Mouse (Mus musculus) hindbrain, embryonic 15.5 days (tissue): Measurements from ENCODE around the gene Trim17. TPM values are rescaled to one million over a fixed set of nuclear protein-coding genes. Genes with fewer than 3 reads are reported as not detected.

ENCODE experiments used
- ATAC-seq: fragments of 200-750 bp; cut with Nextera tagmentation; 2 replicates; pipeline ENCODE4 v1.8.0; 2017; ENCODE audit warnings: low read depth, moderate number of reproducible peaks, moderate TSS enrichment; ENCODE audit not compliant: low FRiP score
- H3K27ac ChIP-seq: fragments of 300-500 bp; sonication (generic); replicated peaks from 2 replicates; pipeline ENCODE4 v1.5.1; 2015; ENCODE audit warnings: mild to moderate bottlenecking, inconsistent platforms
- H3K27me3 ChIP-seq: fragments of 300-500 bp; sonication (generic); 2 replicates; pipeline ENCODE4 v1.6.1; 2015; ENCODE audit warnings: control low read depth, inconsistent platforms
- H3K36me3 ChIP-seq: fragments of 300-500 bp; sonication (generic); 2 replicates; pipeline ENCODE4 v1.6.1; 2015; ENCODE audit warnings: control low read depth, inconsistent platforms
- H3K4me1 ChIP-seq: fragments of 300-500 bp; sonication (generic); replicated peaks from 2 replicates; pipeline ENCODE4 v1.6.1; 2015; ENCODE audit warnings: control low read depth, inconsistent platforms
- H3K4me2 ChIP-seq: fragments of 300-500 bp; sonication (generic); 2 replicates; pipeline ENCODE4 v1.6.1; 2015; ENCODE audit warnings: moderate library complexity, mild to moderate bottlenecking, inconsistent platforms
- H3K4me3 ChIP-seq: fragments of 300-500 bp; sonication (generic); 2 replicates; pipeline ENCODE4 v1.5.1; 2015; ENCODE audit warnings: mild to moderate bottlenecking, inconsistent platforms
- H3K9ac ChIP-seq: fragments of 300-500 bp; sonication (generic); 2 replicates; pipeline ENCODE4 v1.6.1; 2015; ENCODE audit warnings: inconsistent platforms
- H3K9me3 ChIP-seq: fragments of 300-500 bp; sonication (generic); 2 replicates; pipeline ENCODE4 v1.6.1; 2016; ENCODE audit warnings: control low read depth, inconsistent platforms
- WGBS: fragments of 180-500 bp; shearing (Covaris S2); methylation state at CpG from one replicate; pipeline ENCODE4 v1.1.7; 2015; 5-methylcytosine and 5-hydroxymethylcytosine counted together
- polyA plus RNA-seq: library from polyadenylated mRNA; unstranded; fragments of >200 nt; fragmentation: Nextera tagmentation; extraction: Ambion mirVana; gene quantifications from 2 replicates; pipeline ENCODE4 v1.2.1, GENCODE M21; 2015

Gene Trim17
- polyA plus RNA-seq, 1 experiment from 2014 or later = 1.4 TPM

GRCm38 (mm10) chr11:58974414-58974813, 19.9 kb downstream of the Trim17 start:
- Histone ChIP-seq H3K9ac (no peak overlapping the region), H3K27me3 (no peaks in the 10 kb centered on the region), H3K9me3 (no peaks in the 10 kb centered on the region), H3K4me3 (no peak overlapping the region), H3K4me2 (no peak overlapping the region), H3K27ac (no peak overlapping the region), H3K4me1 (peaks cover 25% of the 10 kb centered on the region), H3K36me3 (peaks cover 4% of the 10 kb centered on the region; the same call in 1 of the 2 replicates)
- no peak for ATAC-seq
- 84% methylated on average over 3 of the region's 3 CpGs for WGBS

DNA sequence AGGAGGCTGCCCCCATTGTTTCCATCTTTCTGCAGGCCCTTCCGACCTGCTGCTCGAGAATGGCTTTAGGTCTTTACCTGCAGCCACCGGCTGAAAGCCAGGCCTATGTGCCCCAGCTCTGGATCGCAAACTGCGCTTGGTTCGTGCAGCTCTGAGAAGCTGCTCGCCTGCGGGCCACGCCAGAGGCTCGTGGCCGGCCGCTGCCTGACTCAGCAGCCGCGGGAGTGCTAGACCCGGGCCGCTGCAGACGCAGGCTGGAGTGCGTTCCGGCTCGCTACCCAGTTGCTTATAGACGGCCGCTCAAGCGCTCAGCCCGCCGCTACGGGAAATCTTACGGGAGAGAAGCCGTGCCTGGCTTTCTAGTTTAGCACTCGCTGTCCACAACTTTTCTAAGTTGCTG, 22.7 kb downstream of the Trim17 start:
- Histone ChIP-seq H3K4me2 (peak overlapping the region; percentile 95), H3K4me1 (peaks cover 51% of the 10 kb centered on the region), H3K36me3 (no peaks in the 10 kb centered on the region), H3K9ac (peak overlapping the region; percentile 95), H3K27me3 (no peaks in the 10 kb centered on the region), H3K4me3 (peak overlapping the region; percentile 97), H3K27ac (peak overlapping the region; percentile 73), H3K9me3 (no peaks in the 10 kb centered on the region)
- ATAC-seq = no peak
- under 1% methylated on average over 29 of the region's 29 CpGs for WGBS

DNA sequence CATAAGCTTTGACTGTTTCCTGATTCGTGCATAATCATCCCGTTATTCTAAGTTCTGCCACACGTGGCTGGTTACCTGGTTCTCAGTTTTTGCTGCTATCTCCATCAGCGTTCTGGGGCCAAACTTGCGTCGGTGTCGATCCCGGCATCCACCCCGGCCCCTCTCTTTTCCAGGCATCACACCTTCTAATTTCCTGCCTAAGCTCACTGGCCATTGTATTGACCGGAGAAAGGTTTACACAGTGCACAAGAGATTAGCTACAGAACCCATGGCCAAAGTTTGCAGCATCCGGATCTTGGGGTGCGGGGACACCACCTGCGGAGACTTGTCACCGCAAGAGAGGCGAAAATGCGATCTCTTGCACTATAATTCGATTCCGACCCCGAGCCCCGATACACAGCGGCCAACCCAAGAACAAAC, 23.1 kb downstream of the Trim17 start:
- peaks cover 52% of the 10 kb centered on the region for H3K4me1 ChIP-seq
- H3K36me3 ChIP-seq = 0 out of 2 replicates have a peak, but pooled peaks cover 3% of the 10 kb centered on the region
- H3K9ac ChIP-seq = peak overlapping the region; percentile 95
- no peaks in the 10 kb centered on the region for H3K27me3 ChIP-seq
- H3K9me3 ChIP-seq = no peaks in the 10 kb centered on the region
- H3K27ac ChIP-seq = peak overlapping the region; percentile 73
- ATAC-seq = no peak; the same call in 1 of the 2 replicates
- H3K4me3 ChIP-seq = peak overlapping the region; percentile 97
- under 1% methylated on average over 21 of the region's 21 CpGs for WGBS
- peak overlapping the region; percentile 95 for H3K4me2 ChIP-seq

- Histone ChIP-seq H3K4me2 (peak within 1 kb of the TSS; percentile 95), H3K27ac (peak within 1 kb of the TSS; percentile 73), H3K9me3 (no peaks in the 10 kb centered on the region), H3K27me3 (no peaks in the 10 kb centered on the region), H3K9ac (peak within 1 kb of the TSS; percentile 95), H3K4me3 (peak within 1 kb of the TSS; percentile 97), H3K4me1 (peaks cover 52% of the 10 kb centered on the region), H3K36me3 (0 out of 2 replicates have a peak, but pooled peaks cover 8% of the 10 kb centered on the region)
- under 1% methylated on average over 64 of the region's 64 CpGs for WGBS
- ATAC-seq = peak; percentile 78
Observed at GRCm38 (mm10) chr11:58978027-58978705, 23.7 kb downstream of the Trim17 start, which contains the start of gene Trim11. Gene Trim11 (plus strand): TSS chr11:58978093.

DNA sequence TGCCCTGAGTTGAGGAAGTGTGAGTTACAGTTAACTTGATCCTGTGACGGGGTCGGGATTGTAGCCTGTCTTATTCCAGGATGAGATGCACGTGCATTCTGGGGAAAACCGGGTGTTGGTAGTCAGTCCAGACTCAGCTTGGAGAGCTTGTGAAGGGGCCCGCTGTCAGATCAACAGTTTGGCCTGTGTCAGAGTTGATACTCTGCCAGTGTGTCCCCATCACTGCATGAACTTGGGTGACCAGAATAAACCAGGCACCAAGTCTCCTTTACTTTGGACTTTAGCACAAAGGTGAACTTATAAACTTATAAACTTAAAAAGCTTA, 24.2 kb downstream of the Trim17 start:
- peak overlapping the region; percentile 95 for H3K4me2 ChIP-seq
- WGBS = 4% methylated on average over 5 of the region's 5 CpGs
- peaks cover 9% of the 10 kb centered on the region; the same call in 1 of the 2 replicates for H3K36me3 ChIP-seq
- no peak for ATAC-seq
- no peaks in the 10 kb centered on the region for H3K27me3 ChIP-seq
- H3K9ac ChIP-seq = peak overlapping the region; percentile 95
- H3K9me3 ChIP-seq = no peaks in the 10 kb centered on the region
- H3K4me1 ChIP-seq = peaks cover 52% of the 10 kb centered on the region
- H3K27ac ChIP-seq = peak overlapping the region; percentile 73; the same call in 1 of the 2 replicates
- H3K4me3 ChIP-seq = peak overlapping the region; percentile 97

DNA sequence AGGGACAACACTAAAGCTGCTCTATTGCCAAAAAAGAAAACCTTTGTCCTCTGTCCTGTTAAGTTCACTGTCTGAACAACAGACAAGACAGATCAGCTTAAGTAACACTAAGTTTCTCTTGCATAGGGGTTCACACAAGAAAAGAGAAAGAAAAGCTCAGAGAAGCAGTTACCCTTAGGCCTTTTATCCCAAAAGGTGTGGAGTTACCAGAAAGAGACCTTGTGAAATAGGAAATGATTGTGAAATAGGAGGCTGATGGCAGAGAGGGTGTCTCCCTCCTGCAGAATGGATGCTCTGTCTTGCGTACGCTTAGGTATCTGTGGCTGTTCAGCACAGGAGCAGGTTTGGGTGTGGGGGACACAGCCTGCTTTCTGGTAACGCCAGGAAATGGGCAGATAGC, 24.7 kb downstream of the Trim17 start:
- Histone ChIP-seq H3K4me3 (peak overlapping the region; percentile 97), H3K4me2 (peak overlapping the region; percentile 95), H3K9me3 (no peaks in the 10 kb centered on the region), H3K27ac (no peak overlapping the region), H3K27me3 (no peaks in the 10 kb centered on the region), H3K4me1 (peaks cover 52% of the 10 kb centered on the region), H3K9ac (peak overlapping the region; percentile 95; the same call in 1 of the 2 replicates), H3K36me3 (peaks cover 14% of the 10 kb centered on the region)
- no peak for ATAC-seq
- WGBS = 77% methylated on average over 3 of the region's 3 CpGs

GRCm38 (mm10) chr11:58979661-58980060, 25.2 kb downstream of the Trim17 start:
- WGBS = 81% methylated on average over 7 of the region's 7 CpGs
- peaks cover 52% of the 10 kb centered on the region for H3K4me1 ChIP-seq
- peak overlapping the region; percentile 95; the same call in 1 of the 2 replicates for H3K9ac ChIP-seq
- H3K4me3 ChIP-seq = peak overlapping the region; percentile 97
- no peak overlapping the region for H3K27ac ChIP-seq
- ATAC-seq = no peak
- peaks cover 19% of the 10 kb centered on the region for H3K36me3 ChIP-seq
- peak overlapping the region; percentile 95 for H3K4me2 ChIP-seq
- H3K9me3 ChIP-seq = no peaks in the 10 kb centered on the region
- no peaks in the 10 kb centered on the region for H3K27me3 ChIP-seq

DNA sequence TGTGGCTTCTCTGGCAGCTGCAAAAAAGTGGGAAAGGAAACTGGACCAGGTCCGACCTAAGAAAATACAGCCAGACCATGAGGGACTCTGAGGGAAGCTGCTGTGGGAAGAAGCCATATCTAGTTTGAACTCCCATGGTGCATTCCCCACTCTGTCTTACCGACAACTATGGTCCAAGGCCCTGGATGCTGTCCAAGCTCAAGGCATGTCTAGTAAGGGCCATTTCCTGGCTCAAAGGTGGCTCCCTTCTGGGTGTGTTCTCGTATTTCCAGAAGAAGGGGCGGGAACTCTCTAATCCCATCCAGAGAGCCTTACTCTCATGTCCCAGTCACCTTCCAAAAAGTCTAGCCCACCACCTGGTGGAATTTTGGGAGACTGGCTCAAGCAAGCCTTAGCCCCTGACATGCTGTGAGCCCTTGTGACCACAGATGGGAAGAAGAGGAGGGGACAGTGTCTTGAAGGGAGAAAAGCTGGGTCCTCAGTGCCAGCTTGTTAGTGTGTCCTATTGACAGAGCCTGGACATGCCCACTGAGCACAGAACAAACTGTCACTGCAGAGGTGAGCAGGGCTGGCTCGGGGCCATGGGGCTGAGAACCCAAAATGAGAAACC, 26.0 kb downstream of the Trim17 start:
- Histone ChIP-seq H3K27ac (no peak overlapping the region), H3K4me2 (peak overlapping the region; percentile 95), H3K36me3 (peaks cover 26% of the 10 kb centered on the region), H3K9me3 (no peaks in the 10 kb centered on the region), H3K4me3 (no peak overlapping the region), H3K9ac (no peak overlapping the region), H3K4me1 (peaks cover 49% of the 10 kb centered on the region), H3K27me3 (no peaks in the 10 kb centered on the region)
- 76% methylated on average over 5 of the region's 5 CpGs for WGBS
- ATAC-seq = no peak

- H3K9me3 ChIP-seq = no peaks in the 10 kb centered on the region
- 56% methylated on average over 14 of the region's 14 CpGs for WGBS
- ATAC-seq = no peak
- no peak overlapping the region for H3K9ac ChIP-seq
- H3K27ac ChIP-seq = 0 out of 2 replicates have a peak overlapping the region, but pooled peaks have one; percentile 38
- peaks cover 41% of the 10 kb centered on the region for H3K4me1 ChIP-seq
- no peak overlapping the region for H3K4me3 ChIP-seq
- H3K4me2 ChIP-seq = no peak overlapping the region
- no peaks in the 10 kb centered on the region for H3K27me3 ChIP-seq
- peaks cover 38% of the 10 kb centered on the region for H3K36me3 ChIP-seq
Observed at GRCm38 (mm10) chr11:58981541-58982447, 27.3 kb downstream of the Trim17 start.

- no peaks in the 10 kb centered on the region for H3K27me3 ChIP-seq
- peaks cover 36% of the 10 kb centered on the region for H3K4me1 ChIP-seq
- H3K9ac ChIP-seq = no peak overlapping the region
- no peak for ATAC-seq
- no peak overlapping the region for H3K4me2 ChIP-seq
- 85% methylated on average over 18 of the region's 18 CpGs for WGBS
- H3K36me3 ChIP-seq = peaks cover 44% of the 10 kb centered on the region
- H3K9me3 ChIP-seq = no peaks in the 10 kb centered on the region
- no peak overlapping the region for H3K4me3 ChIP-seq
- 0 out of 2 replicates have a peak overlapping the region, but pooled peaks have one; percentile 38 for H3K27ac ChIP-seq
Observed at GRCm38 (mm10) chr11:58982471-58983097, 28.1 kb downstream of the Trim17 start.

- Histone ChIP-seq H3K27me3 (no peaks in the 10 kb centered on the region), H3K4me1 (peaks cover 33% of the 10 kb centered on the region), H3K4me3 (no peak overlapping the region), H3K27ac (no peak overlapping the region), H3K36me3 (peaks cover 54% of the 10 kb centered on the region), H3K4me2 (no peak overlapping the region), H3K9me3 (no peaks in the 10 kb centered on the region), H3K9ac (no peak overlapping the region)
- 91% methylated on average over 6 of the region's 6 CpGs for WGBS
- ATAC-seq = no peak
Observed at GRCm38 (mm10) chr11:58983691-58984341, 29.3 kb downstream of the Trim17 start.
